In the genomic region with DNA sequence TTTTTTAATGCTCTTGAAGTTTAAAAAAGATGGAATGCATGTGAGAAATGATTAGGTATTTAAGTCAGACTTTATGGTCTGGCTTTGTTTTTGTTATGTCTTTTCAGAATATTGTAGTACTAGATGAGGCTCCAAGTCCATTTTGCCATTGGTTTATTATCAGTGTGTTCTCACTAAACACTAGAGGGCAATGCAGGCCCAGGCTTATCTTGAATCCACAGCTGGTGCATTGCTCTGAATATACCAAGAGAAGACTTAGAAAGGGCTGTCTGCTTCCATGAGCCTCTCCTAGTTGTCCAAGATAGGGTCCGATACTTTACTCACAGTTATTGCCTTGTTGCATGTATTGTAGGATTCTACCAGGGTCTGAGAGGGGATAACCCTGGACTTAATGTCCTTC, we compare ENCODE assay signal across 10 mouse cellular contexts.
A peak's percentile ranks its signal among the peaks of the same experiment; 100 is the strongest.
DNase-seq lines count a peak whose midpoint lies in the region; ATAC-seq and TF ChIP-seq lines count a peak whose summit lies in the region.
"Had no signal": no experiment of that assay in that cellular context is flagged by ENCODE, and none has a peak within 500 bp of the region (broad histone marks: within the 10 kb centered on the region; RNA-seq: fewer than 3 reads in every experiment).

No protein-coding gene starts in this region.

- H3K9ac ChIP-seq in intestine, postnatal 0 days (ENCODE audit: low read depth, low read length), result no peak overlapping the region
- no peak overlapping the region for H3K9ac ChIP-seq in intestine, embryonic 16.5 days (ENCODE audit: low read depth, low read length)
- H3K9ac ChIP-seq in MEL (ENCODE audit: control insufficient read depth, low read depth, low read length, poor library complexity, severe bottlenecking), result no peak overlapping the region
- H3K9ac ChIP-seq: embryonic facial prominence, embryonic 13.5 days; liver, embryonic 12.5 days had no signal

- no peaks in the 10 kb centered on the region for H3K4me1 ChIP-seq in intestine, postnatal 0 days (replicated peaks; ENCODE audit: control insufficient read depth, insufficient read depth, low read length)
- H3K4me1 ChIP-seq in intestine, embryonic 16.5 days (ENCODE audit: control insufficient read depth, insufficient read depth, low read length), result no peaks in the 10 kb centered on the region
- no peaks in the 10 kb centered on the region for H3K4me1 ChIP-seq in MEL (ENCODE audit: control insufficient read depth in 1 of 2, insufficient read depth in 2 of 2, low read length in 2 of 2)
- H3K4me1 ChIP-seq: embryonic facial prominence, embryonic 13.5 days; liver, embryonic 12.5 days had no signal

- ATAC-seq in intestine, postnatal 0 days, result no peak
- ATAC-seq in intestine, embryonic 16.5 days, result no peak
- peak; percentile 54 for ATAC-seq in megakaryocyte progenitor cell, adult 5-6 weeks (replicated peaks; ENCODE audit: poor library complexity)
- no peak for ATAC-seq in granulocyte monocyte progenitor cell, adult 5-6 weeks (replicated peaks; ENCODE audit: poor library complexity, severe bottlenecking)
- ATAC-seq: activated CD4-positive, CD25-positive, alpha-beta regulatory T cell, adult 4 months; liver, embryonic 12.5 days had no signal

- 93% methylated on average over 1 of the region's 1 CpGs for WGBS in intestine, postnatal 0 days
- 80% methylated on average over 1 of the region's 1 CpGs for WGBS in intestine, embryonic 16.5 days

- H3K9me3 ChIP-seq in intestine, postnatal 0 days (ENCODE audit: control insufficient read depth), result no peaks in the 10 kb centered on the region
- no peaks in the 10 kb centered on the region for H3K9me3 ChIP-seq in intestine, embryonic 16.5 days (ENCODE audit: control insufficient read depth, low read length)
- H3K9me3 ChIP-seq in MEL (replicated peaks; ENCODE audit: insufficient read depth, low read length), result no peaks in the 10 kb centered on the region
- H3K9me3 ChIP-seq: embryonic facial prominence, embryonic 13.5 days; liver, embryonic 12.5 days had no signal

- peak; percentile 5 for TF ChIP-seq RAD21 in MEL (IDR thresholded peaks at IDR 0.05; ENCODE audit: low read depth, low read length)

- H3K27me3 ChIP-seq in intestine, postnatal 0 days (replicated peaks; ENCODE audit: control insufficient read depth, insufficient read depth, low read length), result no peaks in the 10 kb centered on the region
- H3K27me3 ChIP-seq in intestine, embryonic 16.5 days (replicated peaks; ENCODE audit: control insufficient read depth, insufficient read depth, low read length), result no peaks in the 10 kb centered on the region
- H3K27me3 ChIP-seq in MEL (ENCODE audit: control insufficient read depth in 1 of 2, insufficient read depth in 2 of 2, low read length in 2 of 2), result no peaks in the 10 kb centered on the region
- H3K27me3 ChIP-seq: embryonic facial prominence, embryonic 13.5 days; liver, embryonic 12.5 days had no signal

- H3K79me2 ChIP-seq in MEL (ENCODE audit: control insufficient read depth, insufficient read depth, low read length, poor library complexity), result no peaks in the 10 kb centered on the region

- no peak for TF ChIP-seq POLR2A in MEL (IDR thresholded peaks at IDR 0.05; ENCODE audit: control insufficient read depth in 1 of 2, insufficient read depth in 1 of 2, low read depth in 1 of 2, low read length in 2 of 2, poor library complexity in 1 of 2)

- peak; percentile 3 for DNase-seq in MEL (ENCODE audit: low read depth, low spot score)
- DNase-seq in brain, adult 2 months (ENCODE audit: low read depth, low spot score), result peak; percentile 77
- DNase-seq in urinary bladder, postnatal 4 days (ENCODE audit: low spot score in 2 of 2), result no peak

- H3K4me3 ChIP-seq in intestine, postnatal 0 days (ENCODE audit: low read depth, low read length), result no peak overlapping the region
- H3K4me3 ChIP-seq in intestine, embryonic 16.5 days (ENCODE audit: low read length), result no peak overlapping the region
- no peak overlapping the region for H3K4me3 ChIP-seq in MEL (ENCODE audit: control insufficient read depth in 1 of 2, insufficient read depth in 1 of 2, low read depth in 2 of 2, low read length in 2 of 2)
- H3K4me3 ChIP-seq: embryonic facial prominence, embryonic 13.5 days; liver, embryonic 12.5 days had no signal

- TF ChIP-seq EP300 in MEL (IDR thresholded peaks at IDR 0.05; ENCODE audit: low read depth in 1 of 2, low read length in 2 of 2), result no peak

- H3K36me3 ChIP-seq in intestine, postnatal 0 days (ENCODE audit: control insufficient read depth, insufficient read depth), result no peaks in the 10 kb centered on the region
- no peaks in the 10 kb centered on the region for H3K36me3 ChIP-seq in intestine, embryonic 16.5 days (ENCODE audit: control insufficient read depth, insufficient read depth, low read length)
- H3K36me3 ChIP-seq in MEL (ENCODE audit: control insufficient read depth in 1 of 2, insufficient read depth in 2 of 2, low read length in 2 of 2), result no peaks in the 10 kb centered on the region
- H3K36me3 ChIP-seq: embryonic facial prominence, embryonic 13.5 days; liver, embryonic 12.5 days had no signal

- H3K27ac ChIP-seq in intestine, postnatal 0 days (ENCODE audit: low read depth, low read length), result no peak overlapping the region
- H3K27ac ChIP-seq in intestine, embryonic 16.5 days (ENCODE audit: low read length), result no peak overlapping the region
- H3K27ac ChIP-seq in MEL (ENCODE audit: control insufficient read depth, low read depth, low read length), result no peak overlapping the region
- H3K27ac ChIP-seq: embryonic facial prominence, embryonic 13.5 days; liver, embryonic 12.5 days had no signal

- no peak overlapping the region for H3K4me2 ChIP-seq in intestine, postnatal 0 days (replicated peaks; ENCODE audit: low read depth)
- no peak overlapping the region for H3K4me2 ChIP-seq in intestine, embryonic 16.5 days (ENCODE audit: low read depth, low read length)
- H3K4me2 ChIP-seq: embryonic facial prominence, embryonic 13.5 days; liver, embryonic 12.5 days had no signal

- TF ChIP-seq CTCF in intestine, postnatal 0 days (IDR thresholded peaks at IDR 0.05; ENCODE audit: low read depth), result peak; percentile 60
- no peak for TF ChIP-seq CTCF in MEL (IDR thresholded peaks at IDR 0.05 in 2 of 3, conservative IDR thresholded peaks at IDR 0.05 in 1 of 3; ENCODE audit: control insufficient read depth in 1 of 3, insufficient read depth in 1 of 3, low read depth in 2 of 3, low read length in 3 of 3, poor library complexity in 1 of 3, severe bottlenecking in 1 of 3)

TF ChIP-seq in MEL, 35 proteins besides CTCF, POLR2A, EP300 and RAD21:
- TF ChIP-seq MAFK (IDR thresholded peaks at IDR 0.05; ENCODE audit: borderline replicate concordance, low read depth, low read length) (no peak), ZC3H11A (IDR thresholded peaks at IDR 0.05; ENCODE audit: low read depth, low read length) (no peak), E2F4 (IDR thresholded peaks at IDR 0.05; ENCODE audit: borderline replicate concordance, low read depth, low read length) (no peak), GATA1 (IDR thresholded peaks at IDR 0.05; ENCODE audit: low read depth, low read length) (no peak), NRF1 (IDR thresholded peaks at IDR 0.05; ENCODE audit: insufficient read depth, low read depth, low read length, poor library complexity, severe bottlenecking) (no peak), MXI1 (IDR thresholded peaks at IDR 0.05; ENCODE audit: low read depth, low read length) (no peak), ZKSCAN1 (IDR thresholded peaks at IDR 0.05; ENCODE audit: low read depth, low read length) (no peak), MAZ (IDR thresholded peaks at IDR 0.05; ENCODE audit: low read depth, low read length) (no peak), MYB (IDR thresholded peaks at IDR 0.05; ENCODE audit: low read depth, low read length) (no peak), BHLHE40 (IDR thresholded peaks at IDR 0.05; ENCODE audit: borderline replicate concordance, low read depth, low read length) (no peak), TAL1 (IDR thresholded peaks at IDR 0.05; ENCODE audit: low read length) (no peak), USF1 (IDR thresholded peaks at IDR 0.05; ENCODE audit: low read depth, low read length) (no peak), ZMIZ1 (IDR thresholded peaks at IDR 0.05; ENCODE audit: low read depth, low read length) (no peak), TBP (IDR thresholded peaks at IDR 0.05; ENCODE audit: low read depth, low read length) (no peak), MYC (IDR thresholded peaks at IDR 0.05; ENCODE audit: low read depth, low read length) (no peak), UBTF (IDR thresholded peaks at IDR 0.05; ENCODE audit: borderline replicate concordance, insufficient read depth, low read depth, low read length) (no peak)

Comparison
In these comparisons a context has a peak if more than half of its experiments do, and no peak if none do; other contexts are left out.
1. DNase-seq: peak in MEL (single experiment) and brain, adult 2 months (single experiment); none in urinary bladder, postnatal 4 days (0 of 2).